Mouse (Mus musculus) midbrain, embryonic 10.5 days (tissue): ENCODE measurements around the gene Hdac9. TPM values are rescaled to one million over a fixed set of nuclear protein-coding genes. Genes with fewer than 3 reads are reported as not detected.

Source experiments
- DNase-seq: peaks from one replicate; pipeline ENCODE4 v3.0.0-alpha.2; 2017; ENCODE audit warnings: low spot score
- H3K27ac ChIP-seq: fragments of 300-500 bp; sonication (generic); replicated peaks from 2 replicates; pipeline ENCODE4 v1.5.1; 2016; ENCODE audit warnings: mild to moderate bottlenecking
- H3K27me3 ChIP-seq: fragments of 300-500 bp; sonication (generic); 2 replicates; pipeline ENCODE4 v1.6.1; 2016; ENCODE audit warnings: low read depth, mild to moderate bottlenecking; ENCODE audit not compliant: poor library complexity, severe bottlenecking
- H3K36me3 ChIP-seq: fragments of 300-500 bp; sonication (generic); 2 replicates; pipeline ENCODE4 v1.6.1; 2016; ENCODE audit warnings: mild to moderate bottlenecking, moderate library complexity
- H3K4me1 ChIP-seq: fragments of 300-500 bp; sonication (generic); 2 replicates; pipeline ENCODE4 v1.6.1; 2016
- H3K4me3 ChIP-seq: fragments of 300-500 bp; sonication (generic); 2 replicates; pipeline ENCODE4 v1.5.1; 2016; ENCODE audit warnings: mild to moderate bottlenecking, moderate library complexity
- H3K9me3 ChIP-seq: fragments of 300-500 bp; sonication (generic); replicated peaks from 2 replicates; pipeline ENCODE4 v1.6.1; 2016; ENCODE audit warnings: mild to moderate bottlenecking
- WGBS: fragments of 180-500 bp; shearing (Covaris S2); methylation state at CpG from one replicate; pipeline ENCODE4 v1.1.7; 2016; 5-methylcytosine and 5-hydroxymethylcytosine counted together
- polyA plus RNA-seq: library from polyadenylated mRNA; unstranded; fragments of >200 nt; fragmentation: Nextera tagmentation; extraction: Ambion mirVana; gene quantifications from 2 replicates; pipeline ENCODE4 v1.2.1, GENCODE M21; 2016

The Hdac9 gene
- polyA plus RNA-seq, 1 experiment from 2014 or later: 7.9 TPM

GRCm38 (mm10) chr12:34747266-34747665, 169.6 kb downstream of the Hdac9 start:
- DNase-seq: no peak
- H3K4me3 ChIP-seq: no peak overlapping the region
- no peaks in the 10 kb centered on the region for H3K4me1 ChIP-seq
- H3K36me3 ChIP-seq: no peaks in the 10 kb centered on the region
- H3K27me3 ChIP-seq: no peaks in the 10 kb centered on the region
- no peak overlapping the region for H3K27ac ChIP-seq
- 78% methylated on average over 2 of the region's 2 CpGs for WGBS
- H3K9me3 ChIP-seq: no peaks in the 10 kb centered on the region

- no peak for DNase-seq
- H3K36me3 ChIP-seq: no peaks in the 10 kb centered on the region
- no peak overlapping the region for H3K27ac ChIP-seq
- WGBS: 71% methylated on average over 5 of the region's 5 CpGs
- no peaks in the 10 kb centered on the region for H3K9me3 ChIP-seq
- no peaks in the 10 kb centered on the region for H3K4me1 ChIP-seq
- no peak overlapping the region for H3K4me3 ChIP-seq
- H3K27me3 ChIP-seq: no peaks in the 10 kb centered on the region
Observed at GRCm38 (mm10) chr12:34725204-34725603, 191.7 kb downstream of the Hdac9 start.

GRCm38 (mm10) chr12:34724274-34724673, 192.6 kb downstream of the Hdac9 start:
- Histone ChIP-seq H3K27me3 (no peaks in the 10 kb centered on the region), H3K9me3 (no peaks in the 10 kb centered on the region), H3K4me3 (no peak overlapping the region), H3K36me3 (no peaks in the 10 kb centered on the region), H3K4me1 (no peaks in the 10 kb centered on the region), H3K27ac (no peak overlapping the region)
- WGBS: 89% methylated on average over 2 of the region's 2 CpGs
- no peak for DNase-seq

GRCm38 (mm10) chr12:34722831-34723490, 193.9 kb downstream of the Hdac9 start:
- no peak overlapping the region for H3K27ac ChIP-seq
- no peaks in the 10 kb centered on the region for H3K4me1 ChIP-seq
- WGBS: 89% methylated on average over 7 of the region's 7 CpGs
- H3K9me3 ChIP-seq: no peaks in the 10 kb centered on the region
- H3K36me3 ChIP-seq: no peaks in the 10 kb centered on the region
- no peaks in the 10 kb centered on the region for H3K27me3 ChIP-seq
- no peak overlapping the region for H3K4me3 ChIP-seq
- DNase-seq: no peak

- H3K36me3 ChIP-seq: no peaks in the 10 kb centered on the region
- DNase-seq: no peak
Observed at GRCm38 (mm10) chr12:34720906-34721305, 196.0 kb downstream of the Hdac9 start.

GRCm38 (mm10) chr12:34714266-34714939, 202.5 kb downstream of the Hdac9 start:
- H3K4me3 ChIP-seq: no peak overlapping the region
- no peak for DNase-seq
- no peaks in the 10 kb centered on the region for H3K9me3 ChIP-seq
- WGBS: 84% methylated on average over 14 of the region's 14 CpGs
- H3K27ac ChIP-seq: no peak overlapping the region
- H3K4me1 ChIP-seq: no peaks in the 10 kb centered on the region
- no peaks in the 10 kb centered on the region for H3K27me3 ChIP-seq
- H3K36me3 ChIP-seq: no peaks in the 10 kb centered on the region

More at GRCm38 (mm10) chr12:34720906-34721305, 196.0 kb downstream of the Hdac9 start:
- 80% methylated on average over 2 of the region's 2 CpGs for WGBS
- H3K27me3 ChIP-seq: no peaks in the 10 kb centered on the region
- H3K4me3 ChIP-seq: no peak overlapping the region
- H3K9me3 ChIP-seq: no peaks in the 10 kb centered on the region
- no peaks in the 10 kb centered on the region for H3K4me1 ChIP-seq
- H3K27ac ChIP-seq: no peak overlapping the region

- Histone ChIP-seq H3K27ac (no peak overlapping the region), H3K4me3 (no peak overlapping the region), H3K9me3 (no peaks in the 10 kb centered on the region), H3K27me3 (no peaks in the 10 kb centered on the region), H3K4me1 (no peaks in the 10 kb centered on the region), H3K36me3 (no peaks in the 10 kb centered on the region)
- WGBS: 65% methylated on average over 1 of the region's 1 CpGs
- no peak for DNase-seq
Observed at GRCm38 (mm10) chr12:34697981-34698380, 218.9 kb downstream of the Hdac9 start.

GRCm38 (mm10) chr12:34696736-34697135, 220.2 kb downstream of the Hdac9 start:
- Histone ChIP-seq H3K4me1 (no peaks in the 10 kb centered on the region), H3K36me3 (no peaks in the 10 kb centered on the region), H3K4me3 (no peak overlapping the region), H3K9me3 (no peaks in the 10 kb centered on the region), H3K27ac (no peak overlapping the region), H3K27me3 (no peaks in the 10 kb centered on the region)
- WGBS: 75% methylated on average over 1 of the region's 1 CpGs
- no peak for DNase-seq

GRCm38 (mm10) chr12:34688941-34689340, 228.0 kb downstream of the Hdac9 start:
- no peak overlapping the region for H3K27ac ChIP-seq
- no peaks in the 10 kb centered on the region for H3K4me1 ChIP-seq
- no peak overlapping the region for H3K4me3 ChIP-seq
- no peaks in the 10 kb centered on the region for H3K9me3 ChIP-seq
- 76% methylated on average over 4 of the region's 4 CpGs for WGBS
- H3K36me3 ChIP-seq: no peaks in the 10 kb centered on the region
- no peak for DNase-seq
- H3K27me3 ChIP-seq: no peaks in the 10 kb centered on the region

GRCm38 (mm10) chr12:34683375-34683774, 233.5 kb downstream of the Hdac9 start:
- 67% methylated on average over 4 of the region's 4 CpGs for WGBS
- H3K4me1 ChIP-seq: no peaks in the 10 kb centered on the region
- no peak overlapping the region for H3K27ac ChIP-seq
- H3K36me3 ChIP-seq: no peaks in the 10 kb centered on the region
- no peak overlapping the region for H3K4me3 ChIP-seq
- no peak for DNase-seq
- no peaks in the 10 kb centered on the region for H3K9me3 ChIP-seq
- H3K27me3 ChIP-seq: no peaks in the 10 kb centered on the region

- Histone ChIP-seq H3K27ac (no peak overlapping the region), H3K4me1 (no peaks in the 10 kb centered on the region), H3K4me3 (no peak overlapping the region), H3K36me3 (no peaks in the 10 kb centered on the region), H3K27me3 (no peaks in the 10 kb centered on the region), H3K9me3 (no peaks in the 10 kb centered on the region)
- no peak for DNase-seq
- WGBS: 93% methylated on average over 3 of the region's 3 CpGs
Observed at GRCm38 (mm10) chr12:34682657-34683056, 234.2 kb downstream of the Hdac9 start.

GRCm38 (mm10) chr12:34680576-34680975, 236.3 kb downstream of the Hdac9 start:
- H3K4me1 ChIP-seq: no peaks in the 10 kb centered on the region
- no peak for DNase-seq
- no peaks in the 10 kb centered on the region for H3K27me3 ChIP-seq
- 65% methylated on average over 5 of the region's 5 CpGs for WGBS
- no peak overlapping the region for H3K4me3 ChIP-seq
- H3K36me3 ChIP-seq: no peaks in the 10 kb centered on the region
- no peaks in the 10 kb centered on the region for H3K9me3 ChIP-seq
- H3K27ac ChIP-seq: no peak overlapping the region

- Histone ChIP-seq H3K9me3 (no peaks in the 10 kb centered on the region), H3K4me1 (no peaks in the 10 kb centered on the region), H3K27me3 (no peaks in the 10 kb centered on the region), H3K27ac (no peak overlapping the region), H3K36me3 (no peaks in the 10 kb centered on the region), H3K4me3 (no peak overlapping the region)
- no peak for DNase-seq
- 86% methylated on average over 6 of the region's 6 CpGs for WGBS
Observed at GRCm38 (mm10) chr12:34677110-34677509, 239.8 kb downstream of the Hdac9 start.
